Mouse (Mus musculus) splenic B cell, adult 2 months (primary cell): ENCODE results near the gene Fbxw11.
A peak's percentile ranks its signal among the peaks of the same experiment; 100 is the strongest.

Experiments used
- DNase-seq: peaks from one replicate; pipeline ENCODE4 v3.0.0-alpha.2; 2011; ENCODE audit warnings: low read depth, low spot score
- H3K27me3 ChIP-seq: 2 replicates; pipeline ENCODE4 v1.6.1; 2012; ENCODE audit warnings: mild to moderate bottlenecking, low read length, moderate library complexity, mixed read lengths; ENCODE audit not compliant: control insufficient read depth, poor library complexity, insufficient read depth, severe bottlenecking
- H3K36me3 ChIP-seq: 2 replicates; pipeline ENCODE4 v1.6.1; 2012; ENCODE audit warnings: mild to moderate bottlenecking, low read length, moderate library complexity, mixed read lengths; ENCODE audit not compliant: control insufficient read depth, poor library complexity, insufficient read depth, severe bottlenecking

The Fbxw11 gene

GRCm38 (mm10) chr11:32642249-32642876 lies at the start of gene Fbxw11:
Gene Fbxw11 (plus strand): TSS chr11:32642724.
- DNase-seq, result peak; percentile 97
- Histone ChIP-seq H3K27me3 (no peaks in the 10 kb centered on the region), H3K36me3 (no peaks in the 10 kb centered on the region)

GRCm38 (mm10) chr11:32593081-32593480 lies 49.4 kb upstream of the Fbxw11 start:
- H3K36me3 ChIP-seq, result peaks cover 13% of the 10 kb centered on the region
- no peaks in the 10 kb centered on the region for H3K27me3 ChIP-seq
- no peak for DNase-seq

- no peak for DNase-seq
- no peaks in the 10 kb centered on the region for H3K27me3 ChIP-seq
- H3K36me3 ChIP-seq, result peaks cover 22% of the 10 kb centered on the region
Measured at GRCm38 (mm10) chr11:32594122-32594521, 48.4 kb upstream of the Fbxw11 start.

GRCm38 (mm10) chr11:32600371-32600770 lies 42.2 kb upstream of the Fbxw11 start:
- Histone ChIP-seq H3K27me3 (no peaks in the 10 kb centered on the region), H3K36me3 (peaks cover 35% of the 10 kb centered on the region)
- no peak for DNase-seq

GRCm38 (mm10) chr11:32601528-32602323 lies 40.8 kb upstream of the Fbxw11 start:
- no peak for DNase-seq
- H3K36me3 ChIP-seq, result peaks cover 39% of the 10 kb centered on the region
- H3K27me3 ChIP-seq, result no peaks in the 10 kb centered on the region

GRCm38 (mm10) chr11:32604663-32605062 lies 37.9 kb upstream of the Fbxw11 start:
- Histone ChIP-seq H3K27me3 (no peaks in the 10 kb centered on the region), H3K36me3 (peaks cover 23% of the 10 kb centered on the region)
- DNase-seq, result no peak

- no peaks in the 10 kb centered on the region for H3K27me3 ChIP-seq
- peaks cover 23% of the 10 kb centered on the region for H3K36me3 ChIP-seq
- DNase-seq, result no peak
Measured at GRCm38 (mm10) chr11:32605131-32605860, 37.2 kb upstream of the Fbxw11 start.

- H3K36me3 ChIP-seq, result peaks cover 24% of the 10 kb centered on the region
- no peaks in the 10 kb centered on the region for H3K27me3 ChIP-seq
- no peak for DNase-seq
Measured at GRCm38 (mm10) chr11:32605907-32606306, 36.6 kb upstream of the Fbxw11 start.

- peaks cover 31% of the 10 kb centered on the region for H3K36me3 ChIP-seq
- H3K27me3 ChIP-seq, result no peaks in the 10 kb centered on the region
- peak; percentile 48 for DNase-seq
Measured at GRCm38 (mm10) chr11:32607319-32607718, 35.2 kb upstream of the Fbxw11 start.

- no peak for DNase-seq
- Histone ChIP-seq H3K27me3 (no peaks in the 10 kb centered on the region), H3K36me3 (peaks cover 31% of the 10 kb centered on the region)
Measured at GRCm38 (mm10) chr11:32610616-32611015, 31.9 kb upstream of the Fbxw11 start.

GRCm38 (mm10) chr11:32612304-32612703 lies 30.2 kb upstream of the Fbxw11 start:
- H3K27me3 ChIP-seq, result no peaks in the 10 kb centered on the region
- peaks cover 32% of the 10 kb centered on the region for H3K36me3 ChIP-seq
- DNase-seq, result no peak

- DNase-seq, result no peak
- Histone ChIP-seq H3K27me3 (no peaks in the 10 kb centered on the region), H3K36me3 (peaks cover 47% of the 10 kb centered on the region)
Measured at GRCm38 (mm10) chr11:32614463-32614862, 28.1 kb upstream of the Fbxw11 start.

- H3K27me3 ChIP-seq, result no peaks in the 10 kb centered on the region
- peaks cover 47% of the 10 kb centered on the region for H3K36me3 ChIP-seq
- DNase-seq, result no peak
Measured at GRCm38 (mm10) chr11:32615561-32615960, 27.0 kb upstream of the Fbxw11 start.

- no peak for DNase-seq
- H3K36me3 ChIP-seq, result peaks cover 44% of the 10 kb centered on the region
- H3K27me3 ChIP-seq, result no peaks in the 10 kb centered on the region
Measured at GRCm38 (mm10) chr11:32616091-32616490, 26.4 kb upstream of the Fbxw11 start.

GRCm38 (mm10) chr11:32618036-32618435 lies 24.5 kb upstream of the Fbxw11 start:
- Histone ChIP-seq H3K27me3 (no peaks in the 10 kb centered on the region), H3K36me3 (peaks cover 46% of the 10 kb centered on the region)
- no peak for DNase-seq
